Mouse (Mus musculus): ENCODE measurements around the gene 7530416G11Rik. TPM values are rescaled to one million over a fixed set of nuclear protein-coding genes. Genes with fewer than 3 reads are reported as not detected.

7530416G11Rik gene
- total RNA-seq, 2 experiments from 2014 or later = not detected

DNA sequence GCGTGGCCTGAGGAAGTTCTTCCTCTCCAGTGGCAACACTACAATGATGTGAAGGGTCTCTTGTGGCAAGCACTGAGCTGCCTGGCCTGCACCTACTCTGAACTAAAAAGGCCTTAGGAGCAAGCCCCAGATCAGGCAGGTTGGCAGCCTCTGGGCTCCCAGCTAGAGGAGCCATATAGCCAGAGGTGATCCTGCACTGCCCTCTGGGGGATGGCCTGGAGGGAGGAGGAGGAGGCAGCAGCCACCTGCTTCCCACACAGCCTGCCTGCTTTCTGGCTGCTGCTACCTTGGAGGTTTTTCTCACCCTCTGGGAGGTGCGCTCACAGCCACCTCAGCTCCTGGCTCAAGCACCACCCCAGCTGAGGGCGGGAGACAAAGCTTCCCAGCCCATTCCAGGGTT is 22.4 kb downstream of the 7530416G11Rik start:
- no peak for DNase-seq (ENCODE audit: low spot score in 2 of 2)

- DNase-seq (ENCODE audit: low spot score in 2 of 2) = no peak
Measured at GRCm38 (mm10) chr15:85479919-85480318, 23.1 kb downstream of the 7530416G11Rik start.

- peak; percentile 59 to 63 for DNase-seq (ENCODE audit: low spot score in 2 of 2)
Measured at GRCm38 (mm10) chr15:85479365-85479764, 23.7 kb downstream of the 7530416G11Rik start.

GRCm38 (mm10) chr15:85477584-85477983 is 25.4 kb downstream of the 7530416G11Rik start:
- peak; percentile 78 to 81 for DNase-seq (ENCODE audit: low spot score in 2 of 2)

GRCm38 (mm10) chr15:85474697-85475096 is 28.3 kb downstream of the 7530416G11Rik start:
- no peak for DNase-seq (ENCODE audit: low spot score in 2 of 2)

DNA sequence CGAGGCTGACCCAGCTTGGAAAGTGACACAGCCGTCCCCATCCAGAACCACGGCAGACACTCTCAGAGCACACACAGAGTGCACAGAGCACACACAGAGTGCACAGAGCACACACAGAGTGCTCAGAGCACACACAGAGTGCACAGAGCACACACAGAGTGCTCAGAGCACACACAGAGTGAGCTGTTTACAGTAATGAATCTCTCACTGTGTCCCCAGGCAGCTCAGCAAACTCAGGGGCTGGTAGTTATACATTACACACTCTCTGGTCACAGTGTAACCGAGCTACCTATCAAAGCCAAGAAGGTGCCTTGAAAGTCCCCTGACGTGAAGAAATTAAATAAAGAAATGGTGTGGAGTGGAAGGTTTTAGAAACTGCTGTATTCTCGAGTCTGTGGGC is 33.6 kb downstream of the 7530416G11Rik start:
- no peak for DNase-seq (ENCODE audit: low spot score in 2 of 2)

- DNase-seq (ENCODE audit: low spot score in 2 of 2) = no peak
Measured at GRCm38 (mm10) chr15:85466456-85467067, 36.5 kb downstream of the 7530416G11Rik start.

- no peak for DNase-seq (ENCODE audit: low spot score in 2 of 2)
Measured at GRCm38 (mm10) chr15:85464823-85465565, 38.0 kb downstream of the 7530416G11Rik start.

DNA sequence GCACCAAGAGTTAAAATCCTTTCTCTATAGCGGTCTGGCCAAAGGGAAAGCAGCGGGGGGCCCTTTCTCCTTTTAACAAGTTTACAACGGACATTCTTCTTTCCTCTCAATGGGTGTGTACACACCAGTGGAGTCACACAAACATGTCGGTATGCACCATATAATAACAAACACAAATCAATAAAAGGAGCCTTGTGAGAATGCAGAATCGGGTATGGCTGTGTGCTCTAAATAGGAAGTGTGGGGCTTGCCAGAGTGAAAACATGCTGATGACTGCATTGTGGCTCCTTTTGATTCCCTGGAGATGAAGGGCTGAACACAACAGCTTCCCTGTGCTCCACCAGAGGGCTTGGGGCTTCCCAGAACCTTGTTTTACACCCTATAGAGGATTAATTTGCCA is 38.8 kb downstream of the 7530416G11Rik start:
- DNase-seq (ENCODE audit: low spot score in 2 of 2) = no peak

DNA sequence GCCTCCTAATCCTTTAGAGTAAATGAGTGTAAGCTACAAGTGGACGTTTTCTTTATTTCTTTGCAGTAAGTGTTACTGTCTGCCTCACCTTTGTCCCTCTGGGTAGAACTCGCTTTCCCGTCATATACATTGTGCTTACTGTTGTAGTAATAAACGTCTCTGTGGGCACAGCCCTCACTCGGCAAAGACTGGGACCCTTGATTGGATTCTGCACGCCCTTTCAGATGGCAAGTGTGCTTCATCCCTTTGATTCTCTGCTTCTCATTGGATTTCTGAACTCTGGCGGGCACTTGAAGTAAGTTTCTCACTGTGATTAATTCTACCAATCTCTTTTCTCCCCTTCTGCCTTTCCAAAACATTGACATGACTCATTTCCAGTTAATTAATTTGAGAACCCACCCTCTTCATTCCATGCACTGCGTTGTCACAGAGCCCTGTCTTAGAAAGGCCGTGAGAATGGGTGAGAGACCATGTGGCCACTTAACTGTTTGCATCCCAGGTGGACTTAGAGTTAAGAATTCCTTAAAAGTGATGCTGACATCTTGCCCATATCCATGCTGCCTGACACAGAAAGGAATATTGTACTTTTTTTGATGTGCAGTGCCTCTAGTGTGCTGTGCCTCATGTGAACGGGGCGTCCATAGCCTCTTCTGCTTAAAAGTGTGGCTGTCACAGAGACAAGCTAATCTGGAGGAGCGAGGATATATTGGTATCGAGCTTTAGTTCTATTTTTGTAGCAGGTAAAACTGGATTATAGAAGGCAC is 39.8 kb downstream of the 7530416G11Rik start:
- DNase-seq (ENCODE audit: low spot score in 2 of 2) = no peak

DNA sequence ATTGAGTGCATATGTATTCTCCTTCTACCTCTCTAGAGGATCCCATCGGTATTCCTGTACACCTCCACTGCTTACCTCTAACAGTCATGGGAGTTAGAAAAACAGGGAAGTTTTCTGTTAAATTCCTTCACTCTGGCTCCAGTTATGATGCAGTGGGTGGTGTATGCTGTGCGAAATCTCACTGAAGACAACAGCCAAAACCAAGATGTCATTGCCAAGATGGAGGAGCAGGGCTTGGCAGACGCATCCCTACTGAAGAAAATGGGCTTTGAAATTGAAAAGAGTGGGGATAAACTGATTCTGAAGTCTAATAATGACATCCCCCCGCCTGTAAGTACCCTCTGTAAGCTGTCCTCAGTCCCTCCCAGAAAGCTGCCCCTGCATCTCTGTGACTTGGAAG is 40.9 kb downstream of the 7530416G11Rik start:
- no peak for DNase-seq (ENCODE audit: low spot score in 2 of 2)

DNA sequence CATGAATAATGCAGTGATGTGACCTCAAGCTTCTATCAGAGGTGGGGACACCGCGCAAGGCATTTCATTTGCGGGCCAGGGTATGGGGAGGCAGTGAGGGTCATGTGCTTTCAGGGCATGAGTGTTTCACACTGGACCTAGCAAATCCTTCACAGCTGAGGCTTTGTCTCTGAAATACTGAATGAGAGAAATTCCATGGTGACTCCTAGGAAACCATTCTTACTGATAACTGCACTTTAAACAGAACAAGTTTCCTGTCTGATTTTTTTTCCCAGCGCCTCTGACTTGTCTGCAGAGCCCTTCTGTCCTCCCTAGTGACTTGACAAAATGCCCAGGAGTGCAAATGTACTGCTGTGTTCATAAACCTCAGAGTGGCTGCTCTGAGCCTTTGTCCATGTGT is 41.5 kb downstream of the 7530416G11Rik start:
- no peak for DNase-seq (ENCODE audit: low spot score in 2 of 2)

DNA sequence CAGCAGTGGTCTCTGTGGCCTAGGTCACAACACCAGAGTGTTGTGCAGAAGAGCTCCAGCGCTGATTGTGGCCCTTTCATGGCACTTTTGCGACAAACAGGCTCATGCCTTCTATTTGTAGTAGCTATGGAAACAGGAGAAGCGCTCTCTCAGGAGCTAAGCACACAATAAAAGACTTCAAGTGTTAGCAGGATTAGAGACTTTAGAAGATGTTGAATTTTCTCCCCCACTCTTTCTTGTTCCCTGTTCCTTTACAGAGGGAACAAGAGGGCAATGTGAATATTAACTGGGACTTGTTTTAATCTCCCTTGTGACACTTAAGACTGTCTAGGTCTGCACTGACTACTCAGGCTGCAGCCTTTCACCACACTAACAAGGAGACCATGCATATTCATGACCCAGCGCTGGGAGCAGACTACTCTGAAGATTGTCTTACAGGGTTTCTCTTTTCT is 44.4 kb downstream of the 7530416G11Rik start:
- DNase-seq (ENCODE audit: low spot score in 2 of 2) = no peak

DNA sequence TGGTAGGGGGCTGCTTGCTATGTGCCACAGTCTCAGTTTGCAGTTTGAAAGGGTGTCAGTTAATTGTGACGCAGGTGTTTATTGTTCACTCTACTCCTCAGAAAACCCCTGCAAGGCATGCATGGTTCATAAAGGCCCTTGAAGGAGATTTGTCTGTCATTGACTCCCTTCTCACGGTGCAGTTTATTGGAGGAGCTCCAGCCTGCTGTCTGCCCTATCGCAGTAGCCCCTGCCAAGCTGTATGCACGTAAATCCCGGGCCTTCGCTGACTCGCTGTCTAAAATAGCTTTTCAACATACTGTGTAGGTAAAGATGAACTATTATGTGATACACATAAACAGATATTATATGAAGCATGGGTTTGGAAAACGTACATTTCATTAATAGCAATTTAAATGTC is 45.2 kb downstream of the 7530416G11Rik start:
- DNase-seq (ENCODE audit: low spot score in 2 of 2) = no peak

DNA sequence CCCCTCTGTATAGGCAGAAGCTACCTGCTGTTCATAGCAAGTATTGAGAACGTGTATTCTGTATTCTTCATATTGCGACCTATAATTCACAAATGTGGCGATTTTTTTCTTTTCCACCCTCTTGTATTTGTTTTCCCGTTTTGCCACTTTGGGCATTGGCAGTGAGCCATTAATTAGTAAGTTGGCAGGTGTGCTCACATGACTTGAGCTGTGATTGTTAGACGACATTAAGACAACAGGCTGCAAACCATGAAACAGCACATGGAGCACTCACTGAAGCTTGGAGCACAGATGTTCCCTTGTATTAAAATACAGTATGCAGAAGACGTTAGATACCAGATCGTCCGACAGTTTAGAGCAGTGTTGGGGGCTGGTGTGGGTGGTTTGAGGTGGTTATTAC is 46.1 kb downstream of the 7530416G11Rik start:
- DNase-seq (ENCODE audit: low spot score in 2 of 2) = no peak

- no peak for DNase-seq (ENCODE audit: low spot score in 2 of 2)
Measured at GRCm38 (mm10) chr15:85446652-85447051, 56.4 kb downstream of the 7530416G11Rik start.

Other genes starting within 250 kb of the 7530416G11Rik start
- gene Atxn10, start 167.0 kb downstream of the 7530416G11Rik start, total RNA-seq (2021) = 100 to 1,000 TPM; 363 to 369 TPM
- 10 to 100 TPM; 47.3 to 47.8 TPM for gene Wnt7b, start 79.2 kb upstream of the 7530416G11Rik start, total RNA-seq (2021)
- gene Ppara, start 231.8 kb upstream of the 7530416G11Rik start, total RNA-seq (2021) = 1 to 10 TPM; 2.3 to 2.9 TPM

Data from layer of hippocampus, postnatal 10 days (tissue).